Mouse (Mus musculus) embryonic facial prominence, embryonic 13.5 days (tissue): ENCODE results near the gene Atp5j2. TPM values are rescaled to one million over a fixed set of nuclear protein-coding genes. Genes with fewer than 3 reads are reported as not detected.
"Not testable (repeated sequence)": the region's sequence is repeated elsewhere in the genome, so short reads cannot be mapped to it uniquely, and the experiment has no call there.

ENCODE experiments used
- ATAC-seq: fragments of 200-750 bp; cut with Nextera tagmentation; 2 replicates; pipeline ENCODE4 v1.8.0; 2017; ENCODE audit warnings: low read depth; ENCODE audit not compliant: insufficient number of reproducible peaks, insufficient read depth, low FRiP score, low TSS enrichment
- H3K27ac ChIP-seq: fragments of 300-500 bp; sonication (generic); 2 replicates; pipeline ENCODE4 v1.5.1; 2015; ENCODE audit warnings: moderate library complexity, mild to moderate bottlenecking, inconsistent platforms
- H3K27me3 ChIP-seq: fragments of 300-500 bp; sonication (generic); 2 replicates; pipeline ENCODE4 v1.6.1; 2015; ENCODE audit warnings: mild to moderate bottlenecking, inconsistent platforms
- H3K36me3 ChIP-seq: fragments of 300-500 bp; sonication (generic); 2 replicates; pipeline ENCODE4 v1.6.1; 2015; ENCODE audit warnings: mild to moderate bottlenecking, inconsistent platforms
- H3K4me1 ChIP-seq: fragments of 300-500 bp; sonication (generic); 2 replicates; pipeline ENCODE4 v1.6.1; 2015; ENCODE audit warnings: inconsistent platforms
- H3K4me2 ChIP-seq: fragments of 300-500 bp; sonication (generic); 2 replicates; pipeline ENCODE4 v1.6.1; 2015; ENCODE audit warnings: moderate library complexity, mild to moderate bottlenecking, inconsistent platforms
- H3K4me3 ChIP-seq: fragments of 300-500 bp; sonication (generic); 2 replicates; pipeline ENCODE4 v1.5.1; 2015; ENCODE audit warnings: mild to moderate bottlenecking, inconsistent platforms
- H3K9ac ChIP-seq: fragments of 300-500 bp; sonication (generic); 2 replicates; pipeline ENCODE4 v1.6.1; 2015; ENCODE audit warnings: mild to moderate bottlenecking, inconsistent platforms
- H3K9me3 ChIP-seq: fragments of 300-500 bp; sonication (generic); 2 replicates; pipeline ENCODE4 v1.6.1; 2016; ENCODE audit warnings: inconsistent platforms
- WGBS: fragments of 180-500 bp; shearing (Covaris S2); methylation state at CpG from one replicate; pipeline ENCODE4 v1.1.7; 2015; ENCODE audit warnings: mixed read lengths; 5-methylcytosine and 5-hydroxymethylcytosine counted together
- polyA plus RNA-seq: library from polyadenylated mRNA; unstranded; fragments of >200 nt; fragmentation: Nextera tagmentation; extraction: Ambion mirVana; gene quantifications from 2 replicates; pipeline ENCODE4 v1.2.1, GENCODE M21; 2015

The Atp5j2 gene
- 668 and 696 TPM in 2 replicates for polyA plus RNA-seq

GRCm38 (mm10) chr5:145191962-145192361 is at the start of gene Atp5j2:
Atp5j2 (minus strand) TSS chr5:145192062.
- no peak for ATAC-seq
- 88% methylated on average over 2 of the region's 2 CpGs for WGBS

GRCm38 (mm10) chr5:145234636-145235035 is 42.8 kb upstream of the Atp5j2 start:
- Histone ChIP-seq H3K9me3 (no peaks in the 10 kb centered on the region), H3K27me3 (no peaks in the 10 kb centered on the region), H3K4me2 (no peak overlapping the region), H3K9ac (no peak overlapping the region), H3K36me3 (peaks cover 58% of the 10 kb centered on the region), H3K4me1 (peaks cover 16% of the 10 kb centered on the region), H3K4me3 (no peak overlapping the region), H3K27ac (no peak overlapping the region)
- ATAC-seq: no peak

More at GRCm38 (mm10) chr5:145191962-145192361, at the start of gene Atp5j2:
- H3K27ac ChIP-seq: peak within 1 kb of the TSS; percentile 82
- peaks cover 19% of the 10 kb centered on the region for H3K4me1 ChIP-seq
- H3K4me3 ChIP-seq: peak within 1 kb of the TSS; percentile 90
- H3K4me2 ChIP-seq: peak within 1 kb of the TSS; percentile 81
- H3K9me3 ChIP-seq: no peaks in the 10 kb centered on the region
- peak within 1 kb of the TSS; percentile 98 for H3K9ac ChIP-seq
- H3K27me3 ChIP-seq: no peaks in the 10 kb centered on the region
- H3K36me3 ChIP-seq: peaks cover 45% of the 10 kb centered on the region

- ATAC-seq: peak; percentile 63
- no peaks in the 10 kb centered on the region for H3K9me3 ChIP-seq
- H3K27ac ChIP-seq: peak overlapping the region; percentile 85
- H3K27me3 ChIP-seq: no peaks in the 10 kb centered on the region
- peaks cover 16% of the 10 kb centered on the region for H3K4me1 ChIP-seq
- peak overlapping the region; percentile 79 for H3K4me2 ChIP-seq
- peak overlapping the region; percentile 99 for H3K9ac ChIP-seq
- peak overlapping the region; percentile 99 for H3K4me3 ChIP-seq
- H3K36me3 ChIP-seq: peaks cover 34% of the 10 kb centered on the region
- under 1% methylated on average over 49 of the region's 49 CpGs for WGBS
Measured at GRCm38 (mm10) chr5:145231893-145232411, 40.1 kb upstream of the Atp5j2 start.

- H3K4me3 ChIP-seq: peak within 1 kb of the TSS; percentile 99
- peak within 1 kb of the TSS; percentile 79 for H3K4me2 ChIP-seq
- H3K27ac ChIP-seq: peak within 1 kb of the TSS; percentile 85
- under 1% methylated on average over 42 of the region's 42 CpGs for WGBS
- ATAC-seq: peak; percentile 95
- H3K9ac ChIP-seq: peak within 1 kb of the TSS; percentile 99
- peaks cover 30% of the 10 kb centered on the region for H3K36me3 ChIP-seq
- no peaks in the 10 kb centered on the region for H3K27me3 ChIP-seq
- no peaks in the 10 kb centered on the region for H3K9me3 ChIP-seq
- peaks cover 16% of the 10 kb centered on the region for H3K4me1 ChIP-seq
Measured at GRCm38 (mm10) chr5:145231367-145231871, 39.6 kb upstream of the Atp5j2 start, which contains the start of gene Zfp655. Zfp655 (plus strand) TSS chr5:145231715.

- Histone ChIP-seq H3K9ac (no peak overlapping the region), H3K27me3 (no peaks in the 10 kb centered on the region), H3K9me3 (no peaks in the 10 kb centered on the region), H3K36me3 (peaks cover 25% of the 10 kb centered on the region), H3K4me1 (peaks cover 16% of the 10 kb centered on the region), H3K27ac (peak overlapping the region; percentile 85), H3K4me2 (peak overlapping the region; percentile 79), H3K4me3 (peak overlapping the region; percentile 99)
- 82% methylated on average over 4 of the region's 4 CpGs for WGBS
- no peak for ATAC-seq
Measured at GRCm38 (mm10) chr5:145230641-145231040, 38.8 kb upstream of the Atp5j2 start.

- H3K27me3 ChIP-seq, H3K27ac ChIP-seq, H3K4me3 ChIP-seq, H3K9ac ChIP-seq, H3K4me2 ChIP-seq, ATAC-seq, H3K9me3 ChIP-seq: not testable (repeated sequence)
- Histone ChIP-seq H3K36me3 (peaks cover 11% of the 10 kb centered on the region), H3K4me1 (peaks cover 16% of the 10 kb centered on the region)
- 79% methylated on average over 6 of the region's 6 CpGs for WGBS
Measured at GRCm38 (mm10) chr5:145229283-145229682, 37.4 kb upstream of the Atp5j2 start.

GRCm38 (mm10) chr5:145226453-145226852 is 34.6 kb upstream of the Atp5j2 start:
- Histone ChIP-seq H3K36me3 (peaks cover 17% of the 10 kb centered on the region), H3K27me3 (no peaks in the 10 kb centered on the region), H3K27ac (no peak overlapping the region), H3K4me1 (peaks cover 7% of the 10 kb centered on the region), H3K4me2 (no peak overlapping the region), H3K4me3 (no peak overlapping the region), H3K9ac (no peak overlapping the region), H3K9me3 (no peaks in the 10 kb centered on the region)
- WGBS: 62% methylated on average over 2 of the region's 2 CpGs
- no peak for ATAC-seq

- Histone ChIP-seq H3K36me3 (peaks cover 44% of the 10 kb centered on the region), H3K4me1 (no peaks in the 10 kb centered on the region), H3K4me2 (no peak overlapping the region), H3K9ac (no peak overlapping the region), H3K9me3 (no peaks in the 10 kb centered on the region), H3K27me3 (no peaks in the 10 kb centered on the region), H3K27ac (no peak overlapping the region), H3K4me3 (no peak overlapping the region)
- WGBS: 86% methylated on average over 12 of the region's 12 CpGs
- ATAC-seq: no peak
Measured at GRCm38 (mm10) chr5:145223395-145223794, 31.5 kb upstream of the Atp5j2 start.

GRCm38 (mm10) chr5:145222840-145223239 is 31.0 kb upstream of the Atp5j2 start:
- H3K4me2 ChIP-seq: no peak overlapping the region
- ATAC-seq: no peak; the same call in 1 of the 2 replicates
- no peaks in the 10 kb centered on the region for H3K4me1 ChIP-seq
- no peak overlapping the region for H3K4me3 ChIP-seq
- H3K9ac ChIP-seq: no peak overlapping the region
- WGBS: 82% methylated on average over 5 of the region's 5 CpGs
- no peaks in the 10 kb centered on the region for H3K9me3 ChIP-seq
- H3K36me3 ChIP-seq: peaks cover 50% of the 10 kb centered on the region
- no peak overlapping the region for H3K27ac ChIP-seq
- no peaks in the 10 kb centered on the region for H3K27me3 ChIP-seq

GRCm38 (mm10) chr5:145219981-145220380 is 28.1 kb upstream of the Atp5j2 start:
- H3K9me3 ChIP-seq: no peaks in the 10 kb centered on the region
- no peaks in the 10 kb centered on the region for H3K27me3 ChIP-seq
- H3K4me1 ChIP-seq: no peaks in the 10 kb centered on the region
- no peak overlapping the region for H3K4me3 ChIP-seq
- ATAC-seq: no peak
- H3K9ac ChIP-seq: no peak overlapping the region
- no peak overlapping the region for H3K27ac ChIP-seq
- H3K36me3 ChIP-seq: peaks cover 62% of the 10 kb centered on the region
- H3K4me2 ChIP-seq: no peak overlapping the region
- 96% methylated on average over 8 of the region's 8 CpGs for WGBS

- Histone ChIP-seq H3K36me3 (peaks cover 74% of the 10 kb centered on the region), H3K4me2 (no peak overlapping the region), H3K27me3 (no peaks in the 10 kb centered on the region), H3K4me3 (no peak overlapping the region), H3K9ac (no peak overlapping the region), H3K27ac (no peak overlapping the region), H3K4me1 (no peaks in the 10 kb centered on the region), H3K9me3 (no peaks in the 10 kb centered on the region)
- no peak for ATAC-seq
- WGBS: 94% methylated on average over 20 of the region's 20 CpGs
Measured at GRCm38 (mm10) chr5:145218671-145219070, 26.8 kb upstream of the Atp5j2 start.

- H3K4me2 ChIP-seq: no peak overlapping the region
- no peaks in the 10 kb centered on the region for H3K4me1 ChIP-seq
- H3K9me3 ChIP-seq: no peaks in the 10 kb centered on the region
- no peak overlapping the region for H3K9ac ChIP-seq
- 94% methylated on average over 21 of the region's 21 CpGs for WGBS
- peaks cover 77% of the 10 kb centered on the region for H3K36me3 ChIP-seq
- H3K27ac ChIP-seq: no peak overlapping the region
- no peak for ATAC-seq
- no peak overlapping the region for H3K4me3 ChIP-seq
- no peaks in the 10 kb centered on the region for H3K27me3 ChIP-seq
Measured at GRCm38 (mm10) chr5:145218206-145218605, 26.3 kb upstream of the Atp5j2 start.
